Mouse (Mus musculus): Measurements from ENCODE around the gene Ash1l.

GRCm38 (mm10) chr3:89125981-89126380 is 175.6 kb downstream of the Ash1l start:
- TF ChIP-seq CTCF (IDR thresholded peaks at IDR 0.05; ENCODE audit: control insufficient read depth, insufficient read depth, low read length) (no peak), POLR2A (IDR thresholded peaks at IDR 0.05; ENCODE audit: borderline replicate concordance, control insufficient read depth, low read depth, low read length) (no peak)
